Mouse (Mus musculus) heart, embryonic 11.5 days (tissue): Measurements from ENCODE around the gene Dnajb9. TPM values are rescaled to one million over a fixed set of nuclear protein-coding genes. Genes with fewer than 3 reads are reported as not detected.

Experiments
- ATAC-seq: fragments of 200-750 bp; cut with Nextera tagmentation; replicated peaks from 2 replicates; pipeline ENCODE4 v1.8.0; 2017; ENCODE audit warnings: moderate library complexity; ENCODE audit not compliant: insufficient number of reproducible peaks, low FRiP score, low TSS enrichment
- H3K27ac ChIP-seq: fragments of 300-500 bp; sonication (generic); 2 replicates; pipeline ENCODE4 v1.5.1; 2014; ENCODE audit warnings: mild to moderate bottlenecking, low read depth, low read length
- H3K27me3 ChIP-seq: fragments of 300-500 bp; sonication (generic); 2 replicates; pipeline ENCODE4 v1.6.1; 2014; ENCODE audit warnings: mild to moderate bottlenecking, low read length, mixed read lengths; ENCODE audit not compliant: control insufficient read depth, insufficient read depth
- H3K36me3 ChIP-seq: fragments of 300-500 bp; sonication (generic); 2 replicates; pipeline ENCODE4 v1.6.1; 2014; ENCODE audit warnings: mild to moderate bottlenecking, low read length, moderate library complexity, mixed read lengths; ENCODE audit not compliant: control insufficient read depth, insufficient read depth
- H3K4me1 ChIP-seq: fragments of 300-500 bp; sonication (generic); 2 replicates; pipeline ENCODE4 v1.6.1; 2014; ENCODE audit warnings: low read length; ENCODE audit not compliant: control insufficient read depth, insufficient read depth
- H3K4me2 ChIP-seq: fragments of 300-500 bp; sonication (generic); 2 replicates; pipeline ENCODE4 v1.6.1; 2014; ENCODE audit warnings: mild to moderate bottlenecking, moderate library complexity
- H3K4me3 ChIP-seq: fragments of 300-500 bp; sonication (generic); 2 replicates; pipeline ENCODE4 v1.5.1; 2014; ENCODE audit warnings: low read depth, low read length
- H3K9ac ChIP-seq: fragments of 300-500 bp; sonication (generic); 2 replicates; pipeline ENCODE4 v1.6.1; 2014; ENCODE audit warnings: mild to moderate bottlenecking, low read depth, low read length, moderate library complexity
- H3K9me3 ChIP-seq: fragments of 300-500 bp; sonication (generic); replicated peaks from 2 replicates; pipeline ENCODE4 v1.6.1; 2016; ENCODE audit warnings: low read length; ENCODE audit not compliant: control insufficient read depth
- WGBS: fragments of 180-500 bp; shearing (Covaris S2); extraction: QIAGEN DNeasy Blood & Tissue Kit; methylation state at CpG from one replicate; pipeline ENCODE4 v1.1.7; 2014; ENCODE audit not compliant: insufficient replicate concordance; 5-methylcytosine and 5-hydroxymethylcytosine counted together
- microRNA-seq: library from miRNA; unstranded; fragments of <30 nt; microRNA quantifications from one replicate; pipeline ENCODE4, GENCODE M21; 2016; ENCODE audit warnings: borderline number of aligned reads
- polyA plus RNA-seq: library from polyadenylated mRNA; unstranded; fragments of >200 nt; fragmentation: Nextera tagmentation; extraction: Ambion mirVana; gene quantifications from 2 replicates; pipeline ENCODE4 v1.2.1, GENCODE M21; 2014

The Dnajb9 gene
- polyA plus RNA-seq, 1 experiment from 2014 or later: 29.2 TPM

DNA sequence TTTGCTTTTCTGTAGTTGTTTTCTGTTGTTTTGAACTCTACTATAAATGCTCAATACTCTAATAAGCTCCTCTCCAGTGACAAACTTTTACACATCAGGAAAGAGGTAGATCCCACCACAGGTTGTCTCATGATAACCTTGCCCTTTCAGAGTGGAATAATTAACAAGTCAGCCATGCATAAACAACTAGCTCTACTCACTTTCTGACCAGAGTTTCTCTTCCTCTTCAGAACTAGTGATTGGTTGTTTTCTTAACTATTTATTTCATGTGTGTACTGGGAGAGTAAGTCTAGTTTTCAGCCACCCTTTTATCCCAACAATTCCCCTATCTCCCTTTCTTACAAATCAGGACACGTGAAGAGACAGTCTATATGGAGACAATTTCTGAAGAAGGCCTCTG lies 50.8 kb downstream of the Dnajb9 start:
- no peaks in the 10 kb centered on the region for H3K9me3 ChIP-seq

More for the DNA sequence above, 50.8 kb downstream of the Dnajb9 start:
- no peak overlapping the region for H3K4me3 ChIP-seq
- H3K9ac ChIP-seq: no peak overlapping the region
- WGBS: 58% methylated on average over 1 of the region's 1 CpGs
- H3K4me1 ChIP-seq: no peaks in the 10 kb centered on the region
- no peaks in the 10 kb centered on the region for H3K36me3 ChIP-seq
- H3K27ac ChIP-seq: no peak overlapping the region
- ATAC-seq: no peak
- no peaks in the 10 kb centered on the region for H3K27me3 ChIP-seq
- no peak overlapping the region for H3K4me2 ChIP-seq

Small RNA genes within 50 kb of the gene (microRNA-seq; reads per million reads assigned to microRNA genes)
- gene Mir5627: 0.68 reads per million, percentile 4 among the genes with 10 or more reads in this experiment

Other genes with a start within 250 kb of the Dnajb9 start
- gene Pnpla8, start 11.0 kb upstream of the Dnajb9 start, polyA plus RNA-seq: 54.6 and 55.5 TPM in 2 replicates
- gene Nrcam, start 118.6 kb upstream of the Dnajb9 start, polyA plus RNA-seq: 0.84 and 1.6 TPM in 2 replicates